Mouse (Mus musculus): ENCODE results near the gene Themis. TPM values are rescaled to one million over a fixed set of nuclear protein-coding genes. Genes with fewer than 3 reads are reported as not detected.

Themis gene
- 0.03 and 0.15 TPM in 2 replicates for polyA plus RNA-seq (2012; rRNA removed)

GRCm38 (mm10) chr10:28668261-28668660, at the start of gene Themis:
Themis (plus strand) TSS chr10:28668360.
- WGBS, result 48% methylated on average over 5 of the region's 5 CpGs
- H3K4me1 ChIP-seq (ENCODE audit: control insufficient read depth, insufficient read depth, low read length), result no peaks in the 10 kb centered on the region
- no peak within 1 kb of the TSS for H3K4me3 ChIP-seq (replicated peaks; ENCODE audit: extremely low read depth, low read depth, low read length)
- TF ChIP-seq POLR2A (IDR thresholded peaks at IDR 0.05; ENCODE audit: borderline replicate concordance, extremely low read depth, low read depth, low read length) (no peak), CTCF (IDR thresholded peaks at IDR 0.05; ENCODE audit: insufficient read depth, low read length) (no peak)
- no peak for DNase-seq

- Histone ChIP-seq H3K4me1 (ENCODE audit: control insufficient read depth, insufficient read depth, low read length) (no peaks in the 10 kb centered on the region), H3K4me3 (replicated peaks; ENCODE audit: extremely low read depth, low read depth, low read length) (no peak overlapping the region)
- 75% methylated on average over 1 of the region's 1 CpGs for WGBS
- no peak for DNase-seq
- TF ChIP-seq POLR2A (IDR thresholded peaks at IDR 0.05; ENCODE audit: borderline replicate concordance, extremely low read depth, low read depth, low read length) (no peak), CTCF (IDR thresholded peaks at IDR 0.05; ENCODE audit: insufficient read depth, low read length) (no peak)
Observed at GRCm38 (mm10) chr10:28619415-28619814, 48.7 kb upstream of the Themis start.

- Histone ChIP-seq H3K4me3 (replicated peaks; ENCODE audit: extremely low read depth, low read depth, low read length) (no peak overlapping the region), H3K4me1 (ENCODE audit: control insufficient read depth, insufficient read depth, low read length) (no peaks in the 10 kb centered on the region)
- TF ChIP-seq CTCF (IDR thresholded peaks at IDR 0.05; ENCODE audit: insufficient read depth, low read length) (no peak), POLR2A (IDR thresholded peaks at IDR 0.05; ENCODE audit: borderline replicate concordance, extremely low read depth, low read depth, low read length) (no peak)
- no peak for DNase-seq
Observed at GRCm38 (mm10) chr10:28636096-28636495, 32.1 kb upstream of the Themis start.

- 96% methylated on average over 2 of the region's 2 CpGs for WGBS
Observed at GRCm38 (mm10) chr10:28641887-28642286, 26.3 kb upstream of the Themis start.

GRCm38 (mm10) chr10:28647855-28648254, 20.3 kb upstream of the Themis start:
- 93% methylated on average over 2 of the region's 2 CpGs for WGBS
- DNase-seq, result no peak
- TF ChIP-seq POLR2A (IDR thresholded peaks at IDR 0.05; ENCODE audit: borderline replicate concordance, extremely low read depth, low read depth, low read length) (no peak), CTCF (IDR thresholded peaks at IDR 0.05; ENCODE audit: insufficient read depth, low read length) (no peak)
- Histone ChIP-seq H3K4me1 (ENCODE audit: control insufficient read depth, insufficient read depth, low read length) (no peaks in the 10 kb centered on the region), H3K4me3 (replicated peaks; ENCODE audit: extremely low read depth, low read depth, low read length) (no peak overlapping the region)

More at GRCm38 (mm10) chr10:28641887-28642286, 26.3 kb upstream of the Themis start:
- no peak for DNase-seq
- Histone ChIP-seq H3K4me3 (replicated peaks; ENCODE audit: extremely low read depth, low read depth, low read length) (no peak overlapping the region), H3K4me1 (ENCODE audit: control insufficient read depth, insufficient read depth, low read length) (no peaks in the 10 kb centered on the region)
- TF ChIP-seq POLR2A (IDR thresholded peaks at IDR 0.05; ENCODE audit: borderline replicate concordance, extremely low read depth, low read depth, low read length) (no peak), CTCF (IDR thresholded peaks at IDR 0.05; ENCODE audit: insufficient read depth, low read length) (no peak)

GRCm38 (mm10) chr10:28649109-28649899, 18.9 kb upstream of the Themis start:
- TF ChIP-seq CTCF (IDR thresholded peaks at IDR 0.05; ENCODE audit: insufficient read depth, low read length) (no peak), POLR2A (IDR thresholded peaks at IDR 0.05; ENCODE audit: borderline replicate concordance, extremely low read depth, low read depth, low read length) (no peak)
- no peaks in the 10 kb centered on the region for H3K4me1 ChIP-seq (ENCODE audit: control insufficient read depth, insufficient read depth, low read length)
- 73% methylated on average over 6 of the region's 6 CpGs for WGBS
- no peak overlapping the region for H3K4me3 ChIP-seq (replicated peaks; ENCODE audit: extremely low read depth, low read depth, low read length)
- DNase-seq, result no peak

- TF ChIP-seq CTCF (IDR thresholded peaks at IDR 0.05; ENCODE audit: insufficient read depth, low read length) (no peak), POLR2A (IDR thresholded peaks at IDR 0.05; ENCODE audit: borderline replicate concordance, extremely low read depth, low read depth, low read length) (no peak)
- no peaks in the 10 kb centered on the region for H3K4me1 ChIP-seq (ENCODE audit: control insufficient read depth, insufficient read depth, low read length)
- 35% methylated on average over 1 of the region's 1 CpGs for WGBS
- no peak overlapping the region for H3K4me3 ChIP-seq (replicated peaks; ENCODE audit: extremely low read depth, low read depth, low read length)
- DNase-seq, result no peak
Observed at GRCm38 (mm10) chr10:28649900-28650160, 18.3 kb upstream of the Themis start.

GRCm38 (mm10) chr10:28651910-28652309, 16.2 kb upstream of the Themis start:
- Histone ChIP-seq H3K4me1 (ENCODE audit: control insufficient read depth, insufficient read depth, low read length) (no peaks in the 10 kb centered on the region), H3K4me3 (replicated peaks; ENCODE audit: extremely low read depth, low read depth, low read length) (no peak overlapping the region)
- DNase-seq, result no peak
- WGBS, result 47% methylated on average over 2 of the region's 2 CpGs
- TF ChIP-seq CTCF (IDR thresholded peaks at IDR 0.05; ENCODE audit: insufficient read depth, low read length) (no peak), POLR2A (IDR thresholded peaks at IDR 0.05; ENCODE audit: borderline replicate concordance, extremely low read depth, low read depth, low read length) (no peak)

GRCm38 (mm10) chr10:28654733-28655132, 13.4 kb upstream of the Themis start:
- Histone ChIP-seq H3K4me3 (replicated peaks; ENCODE audit: extremely low read depth, low read depth, low read length) (no peak overlapping the region), H3K4me1 (ENCODE audit: control insufficient read depth, insufficient read depth, low read length) (no peaks in the 10 kb centered on the region)
- TF ChIP-seq POLR2A (IDR thresholded peaks at IDR 0.05; ENCODE audit: borderline replicate concordance, extremely low read depth, low read depth, low read length) (no peak), CTCF (IDR thresholded peaks at IDR 0.05; ENCODE audit: insufficient read depth, low read length) (no peak)
- DNase-seq, result no peak

GRCm38 (mm10) chr10:28665141-28665540, 3.0 kb upstream of the Themis start:
- DNase-seq, result no peak
- TF ChIP-seq POLR2A (IDR thresholded peaks at IDR 0.05; ENCODE audit: borderline replicate concordance, extremely low read depth, low read depth, low read length), result no peak
- no peak for TF ChIP-seq CTCF (IDR thresholded peaks at IDR 0.05; ENCODE audit: insufficient read depth, low read length)

More at GRCm38 (mm10) chr10:28665141-28665540, 3.0 kb upstream of the Themis start:
- 68% methylated on average over 6 of the region's 6 CpGs for WGBS
- Histone ChIP-seq H3K4me1 (ENCODE audit: control insufficient read depth, insufficient read depth, low read length) (no peaks in the 10 kb centered on the region), H3K4me3 (replicated peaks; ENCODE audit: extremely low read depth, low read depth, low read length) (no peak overlapping the region)

Measured in lung, adult 2 months (tissue).